Mouse (Mus musculus): Measurements from ENCODE around the gene Pvr.
A peak's percentile ranks its signal among the peaks of the same experiment; 100 is the strongest.

The Pvr gene

DNA sequence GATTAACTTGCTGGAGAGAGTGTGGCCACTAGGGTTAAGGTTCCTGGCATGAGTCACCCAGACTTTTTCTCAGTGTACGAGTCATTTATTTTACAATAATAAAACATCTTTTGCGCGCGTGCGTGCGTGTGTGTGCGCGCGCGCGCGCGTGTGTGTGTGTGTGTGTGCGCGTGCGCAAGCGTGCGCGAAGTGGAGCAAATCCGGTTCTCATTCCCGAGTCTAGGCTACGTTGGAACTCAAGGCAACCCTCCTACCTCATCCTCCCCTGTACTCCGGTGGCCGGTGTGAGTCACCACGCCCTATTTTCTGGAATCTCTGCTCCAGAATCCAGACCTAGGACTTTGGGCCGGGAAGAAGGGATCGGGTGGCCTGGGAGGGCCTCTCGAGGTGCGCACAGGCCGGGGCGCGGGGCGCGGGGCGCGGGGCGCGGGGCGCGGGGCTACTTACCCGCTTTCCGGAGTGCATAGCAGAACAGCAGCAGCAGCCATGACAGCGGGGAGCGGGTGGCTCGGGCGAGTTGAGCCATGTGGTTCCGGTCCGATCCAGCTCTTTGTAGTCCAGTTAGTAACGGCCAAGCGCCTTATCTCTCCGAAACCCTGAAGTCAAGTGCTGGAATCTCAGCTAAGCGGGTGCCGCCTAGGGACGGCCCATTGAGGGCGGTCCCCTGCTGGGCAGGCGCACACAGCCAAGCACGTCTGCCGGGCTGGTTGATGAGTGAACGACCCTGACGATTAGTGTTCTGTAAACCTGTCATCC, at the start of gene Pvr:
Gene Pvr, minus strand, starts transcription at position 655 of the 756 bp plus-strand sequence.
- peak; percentile 91 for DNase-seq (ENCODE audit: low spot score)

- no peak for DNase-seq (ENCODE audit: low spot score)
Measured at GRCm38 (mm10) chr7:19970196-19970595, 49.2 kb upstream of the Pvr start.

- no peak for DNase-seq (ENCODE audit: low spot score)
Measured at GRCm38 (mm10) chr7:19969541-19970090, 48.7 kb upstream of the Pvr start.

GRCm38 (mm10) chr7:19969106-19969505, 48.1 kb upstream of the Pvr start:
- DNase-seq (ENCODE audit: low spot score), result no peak

- DNase-seq (ENCODE audit: low spot score), result no peak
Measured at GRCm38 (mm10) chr7:19964985-19965579, 44.1 kb upstream of the Pvr start, which contains the start of gene Ceacam20. Gene Ceacam20 (plus strand): TSS chr7:19965412.

DNA sequence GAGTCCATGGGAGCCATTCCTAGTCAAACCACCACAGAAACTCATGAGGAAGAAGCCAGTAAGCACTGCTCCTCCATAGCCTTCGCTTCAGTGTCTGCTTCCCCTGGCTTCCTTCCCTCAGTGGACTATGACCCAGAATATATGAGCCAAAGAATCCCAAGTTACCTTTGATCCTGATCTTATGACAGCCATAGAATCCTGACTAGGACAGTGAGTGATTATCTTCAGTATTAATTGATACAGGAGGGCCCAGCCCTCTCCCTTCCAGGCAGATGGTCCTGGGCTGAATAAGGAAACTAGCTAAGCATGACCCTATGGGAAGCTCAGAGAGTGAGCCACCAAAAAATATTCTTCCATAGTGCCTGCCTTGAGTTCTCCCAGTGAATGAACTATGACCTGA, 41.5 kb upstream of the Pvr start:
- DNase-seq (ENCODE audit: low spot score), result no peak

- DNase-seq (ENCODE audit: low spot score), result peak; percentile 95
Measured at GRCm38 (mm10) chr7:19956341-19956781, 35.4 kb upstream of the Pvr start.

DNA sequence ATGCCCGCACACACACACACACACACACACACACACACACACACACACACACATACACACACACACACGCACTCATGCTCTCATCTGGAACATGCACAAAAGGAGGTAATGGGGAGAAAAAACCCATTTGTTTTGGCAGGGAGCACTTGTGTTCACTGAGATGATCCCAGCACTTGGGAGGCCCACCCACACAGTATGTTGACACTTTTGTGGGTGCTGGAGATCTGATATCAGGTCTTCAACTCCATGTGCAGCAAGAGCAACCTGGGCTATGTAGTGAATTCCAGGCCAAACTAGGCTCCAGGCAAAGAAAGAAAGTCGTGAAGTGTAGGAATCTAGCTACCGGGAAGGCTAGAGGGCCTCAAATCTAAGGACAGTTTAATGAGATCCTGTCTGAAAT, 34.9 kb upstream of the Pvr start:
- no peak for DNase-seq (ENCODE audit: low spot score)

DNA sequence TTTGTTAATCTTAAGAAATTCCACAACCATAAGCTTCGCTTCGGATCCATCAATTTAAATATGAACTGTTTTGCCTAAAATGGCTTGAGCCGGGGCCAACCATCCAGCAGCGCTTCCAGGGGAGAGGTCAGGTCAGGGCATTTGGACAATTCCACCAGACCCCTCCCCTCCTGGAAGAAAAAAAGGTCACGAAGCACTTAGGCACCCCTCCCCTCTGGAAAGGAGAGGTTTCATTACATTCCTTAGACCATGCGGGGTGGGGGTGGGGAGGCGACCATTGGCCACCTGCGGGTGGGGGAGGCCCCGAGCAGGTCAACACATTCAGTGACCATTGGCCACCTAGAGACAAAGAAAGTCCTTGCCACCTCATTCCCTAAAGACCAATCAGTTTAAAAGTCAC, 32.1 kb upstream of the Pvr start:
- DNase-seq (ENCODE audit: low spot score), result peak; percentile 38

- DNase-seq (ENCODE audit: low spot score), result peak; percentile 60
Measured at GRCm38 (mm10) chr7:19952320-19952986, 31.5 kb upstream of the Pvr start.

GRCm38 (mm10) chr7:19950589-19950988, 29.6 kb upstream of the Pvr start, which contains the start of gene Igsf23:
Gene Igsf23 (minus strand): TSS chr7:19950756.
- DNase-seq (ENCODE audit: low spot score), result no peak

- no peak for DNase-seq (ENCODE audit: low spot score)
Measured at GRCm38 (mm10) chr7:19949996-19950395, 29.0 kb upstream of the Pvr start.

DNA sequence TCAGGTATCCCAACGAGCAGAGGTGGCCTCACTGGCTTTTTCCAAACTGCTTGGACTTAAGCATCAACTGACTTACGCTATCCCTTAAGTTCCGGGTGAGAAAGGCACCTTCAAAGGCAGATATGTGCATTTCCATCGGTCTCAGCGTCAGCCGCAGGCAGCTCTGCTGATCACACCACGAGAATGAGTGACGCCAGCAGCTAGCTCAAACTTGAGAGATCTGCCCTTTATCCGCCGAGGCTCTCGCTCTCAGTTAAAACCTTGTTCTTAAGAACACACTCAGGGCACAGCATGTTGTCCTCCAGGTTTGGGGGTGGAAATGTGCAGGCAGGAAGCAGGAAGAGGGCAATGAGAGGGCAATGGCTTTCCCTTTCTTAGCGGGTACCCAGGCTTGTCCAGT, 28.0 kb upstream of the Pvr start:
- DNase-seq (ENCODE audit: low spot score), result no peak

DNA sequence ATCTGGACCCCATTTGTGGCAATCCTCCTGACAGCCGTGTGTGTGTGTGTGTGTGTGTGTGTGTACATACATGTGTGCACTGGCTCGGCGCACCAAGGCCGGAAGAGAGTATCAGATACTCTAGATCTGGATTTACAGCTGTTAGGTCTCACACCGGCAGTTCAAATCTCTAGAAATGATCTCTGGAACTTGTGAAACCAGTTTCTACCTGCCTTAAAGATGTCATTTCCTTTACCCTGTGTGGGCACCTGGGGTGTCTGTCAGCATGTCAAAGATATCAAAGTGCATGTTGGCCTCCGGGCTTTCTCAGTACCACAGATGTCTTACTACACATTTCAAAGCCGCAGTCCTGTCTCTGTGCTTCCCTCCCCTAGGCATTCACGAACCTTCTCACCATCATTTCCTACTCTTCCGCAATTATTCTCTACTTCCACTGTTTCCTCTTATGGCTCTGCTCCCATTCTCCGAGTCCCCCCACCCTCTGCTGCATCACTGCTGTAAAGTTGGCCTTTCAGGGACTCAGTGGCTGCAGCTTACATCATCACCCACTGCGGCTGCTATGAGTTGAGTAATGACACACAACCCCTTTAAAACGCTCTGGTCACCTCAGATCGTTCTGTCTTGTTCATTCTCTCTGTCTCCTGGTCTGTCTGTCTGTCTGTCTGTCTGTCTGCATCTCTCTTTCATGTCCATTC, 25.0 kb upstream of the Pvr start:
- no peak for DNase-seq (ENCODE audit: low spot score)

DNA sequence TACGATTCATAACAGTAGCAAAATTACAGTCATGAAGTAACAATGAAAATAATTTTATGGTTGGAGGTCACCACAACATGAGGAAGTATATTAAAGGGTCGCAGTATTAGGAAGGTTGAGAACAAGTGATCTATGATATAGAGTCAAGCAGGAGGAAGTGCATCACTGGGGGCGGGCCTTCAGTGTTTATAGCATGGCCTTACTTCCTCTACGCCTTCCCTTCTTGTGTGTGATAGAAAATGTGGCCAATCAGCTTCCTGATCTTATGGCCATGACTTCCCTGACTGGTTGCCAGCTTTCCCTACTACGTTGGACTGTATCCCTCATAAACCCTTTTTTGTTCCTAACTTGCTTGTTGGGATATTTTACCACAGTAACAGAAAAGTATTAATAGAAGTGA, 24.2 kb upstream of the Pvr start:
- no peak for DNase-seq (ENCODE audit: low spot score)

DNA sequence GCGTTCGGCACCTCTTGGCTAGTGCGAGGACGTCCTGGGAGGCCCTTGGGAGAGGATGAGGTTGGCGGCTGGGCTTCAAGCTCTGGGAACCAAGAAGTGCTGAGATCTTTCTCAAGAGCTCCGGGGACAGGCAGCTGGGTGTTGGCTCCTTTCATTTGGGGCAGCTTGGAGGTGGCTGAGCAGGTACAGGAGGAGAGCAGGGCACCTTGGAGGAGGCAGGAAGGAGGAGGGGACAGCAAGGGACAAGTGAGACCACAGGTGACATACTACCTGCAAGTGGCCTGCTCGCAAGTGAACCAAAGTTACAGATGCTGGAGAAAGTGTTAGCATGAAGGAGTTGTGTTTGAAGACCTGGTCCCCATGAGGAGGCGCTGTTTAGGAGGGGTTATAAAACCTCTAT, 23.7 kb upstream of the Pvr start:
- DNase-seq (ENCODE audit: low spot score), result no peak

GRCm38 (mm10) chr7:19940256-19940655, 19.3 kb upstream of the Pvr start:
- DNase-seq (ENCODE audit: low spot score), result no peak

DNA sequence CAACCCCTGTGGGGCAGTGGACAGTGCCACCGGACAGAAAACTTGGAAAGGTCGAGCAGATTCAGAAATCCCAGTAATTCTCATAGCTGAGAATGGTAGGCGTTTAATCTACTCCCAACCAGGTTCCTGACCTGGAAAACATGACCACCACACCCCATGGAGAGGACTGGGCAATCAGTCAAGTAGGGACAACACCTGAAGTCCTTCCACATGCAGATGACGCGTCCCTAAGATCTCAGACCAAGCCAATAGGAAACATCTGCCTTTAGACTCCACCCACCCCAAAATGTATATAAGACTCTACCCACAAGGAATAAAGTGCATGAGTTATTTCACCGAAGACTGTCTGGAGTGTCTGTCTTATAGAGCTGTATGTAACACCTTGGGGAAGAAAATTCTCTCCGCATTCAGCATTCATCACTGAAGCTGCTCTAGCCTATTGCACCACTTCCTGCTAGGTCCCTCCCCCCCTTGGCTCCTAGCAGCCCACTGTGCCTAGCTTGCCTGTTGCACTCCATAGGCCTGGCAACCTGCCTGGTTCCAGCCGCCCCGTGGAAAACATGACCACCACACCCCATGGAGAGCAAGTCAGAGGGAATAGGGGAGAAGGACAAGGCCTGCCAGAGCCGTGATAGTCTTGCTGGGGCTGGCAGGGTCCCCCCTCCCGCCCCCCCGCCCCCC, 18.7 kb upstream of the Pvr start:
- no peak for DNase-seq (ENCODE audit: low spot score)

DNA sequence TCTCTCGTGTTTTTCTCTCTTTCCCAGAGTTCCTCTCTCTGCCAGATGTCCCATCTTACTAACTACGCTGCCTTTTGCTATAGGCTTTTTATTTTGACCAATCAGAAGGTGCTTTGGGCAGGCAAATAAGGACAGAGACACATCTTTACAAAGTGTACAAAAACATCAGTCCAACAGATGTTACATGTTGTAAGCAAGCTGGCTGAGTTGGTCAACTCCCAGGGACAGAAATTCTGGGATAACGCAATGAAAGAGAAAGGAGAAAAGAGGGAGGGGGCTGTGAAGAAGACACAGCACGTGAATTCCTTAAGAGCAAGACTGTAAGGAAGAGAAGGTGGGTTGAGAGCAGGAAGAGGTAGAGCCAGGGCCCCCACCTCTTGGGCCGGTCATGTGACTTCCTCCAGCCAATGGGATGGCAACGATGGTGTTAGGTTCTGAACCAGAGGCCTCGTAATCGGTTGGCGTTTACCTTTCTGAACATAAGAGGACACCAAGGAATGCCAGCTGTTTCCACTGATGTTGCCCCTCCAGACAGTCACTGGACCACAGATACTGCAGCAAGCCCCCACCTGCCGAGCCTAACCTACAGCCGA, 16.4 kb upstream of the Pvr start:
- DNase-seq (ENCODE audit: low spot score), result no peak

DNA sequence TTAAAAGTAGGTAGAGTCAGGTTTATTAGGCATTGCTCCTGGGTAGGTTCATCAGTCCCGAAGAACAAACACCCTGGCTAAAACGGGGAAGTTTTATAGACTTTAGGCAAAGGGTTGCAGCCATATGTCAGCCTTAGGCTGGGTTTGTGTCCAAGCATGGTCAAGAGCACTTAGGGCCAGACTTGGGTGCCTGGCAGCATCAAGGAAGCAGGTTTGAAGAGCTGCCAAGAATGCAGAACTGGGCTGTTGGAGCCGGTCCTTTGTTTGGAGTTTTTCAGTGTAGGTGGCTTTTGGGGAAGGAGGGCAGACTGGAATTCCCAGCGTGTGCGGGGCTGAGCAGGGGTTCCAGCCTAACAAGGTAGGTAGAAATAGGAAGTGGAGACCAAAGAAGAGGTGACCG, 15.0 kb upstream of the Pvr start:
- DNase-seq (ENCODE audit: low spot score), result peak; percentile 65

- DNase-seq (ENCODE audit: low spot score), result peak; percentile 83
Measured at GRCm38 (mm10) chr7:19935171-19935751, 14.3 kb upstream of the Pvr start.

Data from adipocyte (in vitro differentiated cells).